In the genomic region with DNA sequence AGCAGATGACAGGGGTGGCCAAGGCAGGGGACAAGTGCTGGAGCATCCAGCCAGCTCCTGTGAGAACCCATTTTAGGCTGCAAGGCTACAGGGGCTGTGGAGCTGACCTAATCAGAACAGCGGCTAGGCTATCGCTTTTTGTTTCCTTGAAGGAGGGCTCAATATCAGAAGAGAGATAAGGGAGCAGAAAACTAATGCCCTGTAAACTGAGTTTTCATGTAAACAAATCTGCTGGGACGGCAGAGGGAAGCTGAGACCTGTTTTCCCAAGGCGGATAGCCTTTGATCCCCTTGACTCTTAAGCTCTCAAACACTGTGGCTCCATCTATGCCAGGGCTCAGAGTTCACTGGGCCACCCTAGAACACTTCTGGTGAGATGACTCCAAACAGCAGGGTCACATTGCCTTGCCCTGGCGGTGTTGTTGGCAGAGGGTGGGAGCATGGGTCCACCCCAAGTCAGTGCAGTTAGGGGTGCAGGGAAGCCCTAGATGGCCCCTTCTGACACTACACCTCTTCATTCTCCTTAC, we compare ENCODE assay signal across 26 mouse cellular contexts.
A peak's percentile ranks its signal among the peaks of the same experiment; 100 is the strongest.
DNase-seq lines count a peak whose midpoint lies in the region; ATAC-seq and TF ChIP-seq lines count a peak whose summit lies in the region.
"Had no signal": no experiment of that assay in that cellular context is flagged by ENCODE, and none has a peak within 500 bp of the region (broad histone marks: within the 10 kb centered on the region; RNA-seq: fewer than 3 reads in every experiment).

No protein-coding gene starts in this region.

- 46% methylated on average over 5 of the region's 5 CpGs for WGBS in heart, embryonic 15.5 days
- WGBS in liver, adult 2 months: 14% methylated on average over 5 of the region's 5 CpGs
- 54% methylated on average over 5 of the region's 5 CpGs for WGBS in liver, embryonic 12.5 days (ENCODE audit: insufficient replicate concordance)
- WGBS in intestine, embryonic 15.5 days: 40% methylated on average over 5 of the region's 5 CpGs
- 34% methylated on average over 5 of the region's 5 CpGs for WGBS in stomach, embryonic 16.5 days

- no peak overlapping the region for H3K9ac ChIP-seq in heart, embryonic 15.5 days
- H3K9ac ChIP-seq in liver, adult 2 months (ENCODE audit: low read depth, low read length): peak overlapping the region; percentile 25; the same call in 1 of the 2 replicates
- no peak overlapping the region for H3K9ac ChIP-seq in liver, embryonic 12.5 days
- no peak overlapping the region for H3K9ac ChIP-seq in intestine, embryonic 15.5 days
- H3K9ac ChIP-seq in stomach, embryonic 16.5 days (ENCODE audit: low read length): no peak overlapping the region
- H3K9ac ChIP-seq: embryonic facial prominence, embryonic 15.5 days; heart, embryonic 13.5 days; hindbrain, embryonic 15.5 days; limb, embryonic 13.5 days; neural tube, embryonic 15.5 days had no signal

- no peaks in the 10 kb centered on the region for H3K27me3 ChIP-seq in heart, embryonic 15.5 days
- H3K27me3 ChIP-seq in liver, adult 2 months (ENCODE audit: control insufficient read depth, insufficient read depth, low read length): no peaks in the 10 kb centered on the region
- H3K27me3 ChIP-seq in liver, embryonic 12.5 days (replicated peaks): no peaks in the 10 kb centered on the region
- no peaks in the 10 kb centered on the region for H3K27me3 ChIP-seq in intestine, embryonic 15.5 days (replicated peaks)
- no peaks in the 10 kb centered on the region for H3K27me3 ChIP-seq in stomach, embryonic 16.5 days (ENCODE audit: control insufficient read depth, insufficient read depth, low read length)
- H3K27me3 ChIP-seq: embryonic facial prominence, embryonic 15.5 days; heart, embryonic 13.5 days; hindbrain, embryonic 15.5 days; neural tube, embryonic 15.5 days had no signal

- H3K4me3 ChIP-seq in heart, embryonic 15.5 days: no peak overlapping the region
- H3K4me3 ChIP-seq in liver, adult 2 months (ENCODE audit: insufficient read depth, low read depth, low read length): peak overlapping the region; percentile 16; the same call in 1 of the 2 replicates
- no peak overlapping the region for H3K4me3 ChIP-seq in liver, embryonic 12.5 days
- H3K4me3 ChIP-seq in intestine, embryonic 15.5 days (replicated peaks): no peak overlapping the region
- no peak overlapping the region for H3K4me3 ChIP-seq in stomach, embryonic 16.5 days (replicated peaks; ENCODE audit: low read length)
- H3K4me3 ChIP-seq: embryonic facial prominence, embryonic 15.5 days; heart, embryonic 13.5 days; hindbrain, embryonic 15.5 days; limb, embryonic 13.5 days; neural tube, embryonic 15.5 days had no signal

- intact Hi-C loops in left cerebral cortex, postnatal 4 days (cut with DNase I): no loop called here

- H3K4me2 ChIP-seq in heart, embryonic 15.5 days: no peak overlapping the region
- no peak overlapping the region for H3K4me2 ChIP-seq in liver, embryonic 12.5 days
- H3K4me2 ChIP-seq in intestine, embryonic 15.5 days (replicated peaks): no peak overlapping the region
- no peak overlapping the region for H3K4me2 ChIP-seq in stomach, embryonic 16.5 days (ENCODE audit: low read depth, low read length)
- H3K4me2 ChIP-seq: embryonic facial prominence, embryonic 15.5 days; heart, embryonic 13.5 days; hindbrain, embryonic 15.5 days; limb, embryonic 13.5 days; neural tube, embryonic 15.5 days had no signal

- 0 out of 2 replicates have a peak, but pooled peaks cover 3% of the 10 kb centered on the region for H3K36me3 ChIP-seq in heart, embryonic 15.5 days
- 0 out of 2 replicates have a peak, but pooled peaks cover 2% of the 10 kb centered on the region for H3K36me3 ChIP-seq in liver, adult 2 months (ENCODE audit: control insufficient read depth, insufficient read depth, low read length)
- H3K36me3 ChIP-seq in liver, embryonic 12.5 days: peaks cover 17% of the 10 kb centered on the region
- peaks cover 6% of the 10 kb centered on the region; the same call in 1 of the 2 replicates for H3K36me3 ChIP-seq in intestine, embryonic 15.5 days
- H3K36me3 ChIP-seq in stomach, embryonic 16.5 days (ENCODE audit: control insufficient read depth, insufficient read depth, low read length): no peaks in the 10 kb centered on the region
- H3K36me3 ChIP-seq: embryonic facial prominence, embryonic 15.5 days had no signal

- no peak for DNase-seq in heart, adult 9 months (ENCODE audit: low spot score in 2 of 2)
- DNase-seq in liver, adult 2 months (ENCODE audit: extremely low read depth, low read depth, low spot score): peak; percentile 96
- DNase-seq in left cerebral cortex, postnatal 4 days: no peak
- DNase-seq: adrenal gland, postnatal 10 days; cerebellum, adult 11 months; cerebellum, postnatal 10 days; heart, postnatal 36 days; lung, adult 2 months; lung, postnatal 36 days; right cerebral cortex, postnatal 4 days; thymus, adult 18-20 months; thymus, postnatal 4 days had no signal

- H3K79me2 ChIP-seq in liver, adult 2 months (ENCODE audit: control insufficient read depth, insufficient read depth, low read length): peaks cover 6% of the 10 kb centered on the region; the same call in 1 of the 2 replicates

- TF ChIP-seq CTCF in liver, adult 2 months (IDR thresholded peaks at IDR 0.05; ENCODE audit: low read depth, low read length): no peak

- H3K9me3 ChIP-seq in heart, embryonic 15.5 days (replicated peaks): no peaks in the 10 kb centered on the region
- no peaks in the 10 kb centered on the region for H3K9me3 ChIP-seq in liver, embryonic 12.5 days (replicated peaks)
- no peaks in the 10 kb centered on the region for H3K9me3 ChIP-seq in intestine, embryonic 15.5 days
- no peaks in the 10 kb centered on the region for H3K9me3 ChIP-seq in stomach, embryonic 16.5 days (replicated peaks; ENCODE audit: control insufficient read depth, low read length)
- H3K9me3 ChIP-seq: embryonic facial prominence, embryonic 15.5 days; G1E; heart, embryonic 13.5 days; hindbrain, embryonic 15.5 days; limb, embryonic 13.5 days; neural tube, embryonic 15.5 days had no signal

- ATAC-seq in heart, embryonic 15.5 days (replicated peaks; ENCODE audit: insufficient number of reproducible peaks, insufficient read depth, low FRiP score, low read depth): 0 out of 2 replicates have a peak, but pooled peaks have one; percentile 5
- no peak for ATAC-seq in liver, embryonic 12.5 days
- ATAC-seq in intestine, embryonic 15.5 days: peak; percentile 83
- peak; percentile 27; the same call in 1 of the 2 replicates for ATAC-seq in stomach, embryonic 16.5 days (ENCODE audit: insufficient read depth, low FRiP score)
- ATAC-seq in granulocyte monocyte progenitor cell, adult 5-6 weeks (replicated peaks; ENCODE audit: poor library complexity, severe bottlenecking): no peak
- ATAC-seq: activated CD4-positive, CD25-positive, alpha-beta regulatory T cell, adult 4 months; midbrain, embryonic 16.5 days had no signal

- TF ChIP-seq POLR2A in liver, adult 2 months (IDR thresholded peaks at IDR 0.05; ENCODE audit: extremely low read depth, insufficient read depth, low read length): no peak

- 0 out of 2 replicates have a peak, but pooled peaks cover 2% of the 10 kb centered on the region for H3K4me1 ChIP-seq in heart, embryonic 15.5 days (replicated peaks)
- peaks cover 18% of the 10 kb centered on the region for H3K4me1 ChIP-seq in liver, adult 2 months (ENCODE audit: control insufficient read depth, insufficient read depth, low read length)
- peaks cover 15% of the 10 kb centered on the region; the same call in 1 of the 2 replicates for H3K4me1 ChIP-seq in liver, embryonic 12.5 days
- H3K4me1 ChIP-seq in intestine, embryonic 15.5 days (replicated peaks): 0 out of 2 replicates have a peak, but pooled peaks cover 8% of the 10 kb centered on the region
- peaks cover 6% of the 10 kb centered on the region; the same call in 1 of the 2 replicates for H3K4me1 ChIP-seq in stomach, embryonic 16.5 days (ENCODE audit: control insufficient read depth, insufficient read depth, low read length)

- no peak overlapping the region for H3K27ac ChIP-seq in heart, embryonic 15.5 days
- H3K27ac ChIP-seq in liver, adult 2 months (replicated peaks; ENCODE audit: insufficient read depth, low read depth, low read length): peak overlapping the region; percentile 87
- H3K27ac ChIP-seq in liver, embryonic 12.5 days: no peak overlapping the region
- H3K27ac ChIP-seq in intestine, embryonic 15.5 days: no peak overlapping the region
- H3K27ac ChIP-seq in stomach, embryonic 16.5 days (ENCODE audit: low read length): no peak overlapping the region
- H3K27ac ChIP-seq: embryonic facial prominence, embryonic 15.5 days; heart, embryonic 13.5 days; kidney, postnatal 0 days; limb, embryonic 13.5 days; neural tube, embryonic 15.5 days had no signal

Comparison
In these comparisons a context has a peak if more than half of its experiments do, and no peak if none do; other contexts are left out.
1. ATAC-seq: peak in heart, embryonic 15.5 days (single experiment), intestine, embryonic 15.5 days (single experiment) and stomach, embryonic 16.5 days (single experiment); none in liver, embryonic 12.5 days (single experiment) and granulocyte monocyte progenitor cell, adult 5-6 weeks (single experiment).